Mouse (Mus musculus): Measurements from ENCODE around the gene Spsb3. TPM values are rescaled to one million over a fixed set of nuclear protein-coding genes. Genes with fewer than 3 reads are reported as not detected.
A peak's percentile ranks its signal among the peaks of the same experiment; 100 is the strongest.

Gene Spsb3
- polyA plus RNA-seq, 1 experiment = 18.7 TPM

GRCm38 (mm10) chr17:24850773-24851127 is 35.7 kb upstream of the Spsb3 start:
- Histone ChIP-seq H3K4me1 (peaks cover 38% of the 10 kb centered on the region), H3K9me3 (no peaks in the 10 kb centered on the region), H3K36me3 (replicated peaks; ENCODE audit: low read length) (peaks cover 35% of the 10 kb centered on the region), H3K4me3 (replicated peaks) (peak overlapping the region; percentile 100), H3K27me3 (replicated peaks) (no peaks in the 10 kb centered on the region)
- no peak for TF ChIP-seq FLI1 (IDR thresholded peaks at IDR 0.05; ENCODE audit: low read length)
- TF ChIP-seq GATA1 (IDR thresholded peaks at IDR 0.05; ENCODE audit: borderline replicate concordance, low read length) = no peak

DNA sequence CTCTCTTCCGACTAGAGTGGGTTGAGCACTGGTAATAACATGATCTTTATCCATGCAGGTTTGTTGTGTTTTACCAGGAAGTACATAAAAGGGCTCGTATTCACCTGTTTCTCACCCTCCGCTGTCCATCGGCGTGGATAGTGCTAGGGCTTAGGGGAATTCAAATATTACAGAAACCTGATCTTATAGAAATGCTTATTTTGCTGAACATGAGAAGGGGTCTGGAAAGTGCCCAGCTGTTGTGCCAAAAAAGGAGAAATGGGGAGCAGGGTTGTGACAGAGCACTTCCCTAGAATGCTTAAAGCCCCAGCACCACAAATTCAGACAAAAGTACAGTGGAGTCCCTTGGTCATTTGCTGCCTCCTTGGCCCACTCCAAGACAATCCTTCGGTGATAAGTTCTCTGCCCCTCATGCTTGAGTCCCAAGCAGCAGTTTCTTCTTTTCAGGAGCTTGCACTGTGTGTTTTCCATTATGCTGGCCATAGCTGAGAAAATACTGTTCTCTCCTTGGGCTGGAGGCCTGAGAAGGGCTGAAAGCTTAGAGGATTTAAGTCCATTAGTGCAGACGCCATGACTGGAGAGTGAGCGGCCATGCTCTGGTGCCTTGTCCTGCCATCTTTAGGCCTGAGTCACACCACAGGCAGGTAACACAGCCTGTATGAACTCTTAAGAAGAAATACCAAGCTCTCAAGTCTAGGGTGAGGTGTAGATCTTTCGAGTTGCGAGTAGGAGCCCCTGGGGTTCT is 34.9 kb upstream of the Spsb3 start:
- peak overlapping the region; percentile 100 for H3K4me3 ChIP-seq (replicated peaks)
- H3K36me3 ChIP-seq (replicated peaks; ENCODE audit: low read length) = peaks cover 43% of the 10 kb centered on the region
- TF ChIP-seq FLI1 (IDR thresholded peaks at IDR 0.05; ENCODE audit: low read length) (no peak), GATA1 (IDR thresholded peaks at IDR 0.05; ENCODE audit: borderline replicate concordance, low read length) (no peak)
- no peaks in the 10 kb centered on the region for H3K9me3 ChIP-seq
- H3K4me1 ChIP-seq = peaks cover 35% of the 10 kb centered on the region
- H3K27me3 ChIP-seq (replicated peaks) = no peaks in the 10 kb centered on the region

DNA sequence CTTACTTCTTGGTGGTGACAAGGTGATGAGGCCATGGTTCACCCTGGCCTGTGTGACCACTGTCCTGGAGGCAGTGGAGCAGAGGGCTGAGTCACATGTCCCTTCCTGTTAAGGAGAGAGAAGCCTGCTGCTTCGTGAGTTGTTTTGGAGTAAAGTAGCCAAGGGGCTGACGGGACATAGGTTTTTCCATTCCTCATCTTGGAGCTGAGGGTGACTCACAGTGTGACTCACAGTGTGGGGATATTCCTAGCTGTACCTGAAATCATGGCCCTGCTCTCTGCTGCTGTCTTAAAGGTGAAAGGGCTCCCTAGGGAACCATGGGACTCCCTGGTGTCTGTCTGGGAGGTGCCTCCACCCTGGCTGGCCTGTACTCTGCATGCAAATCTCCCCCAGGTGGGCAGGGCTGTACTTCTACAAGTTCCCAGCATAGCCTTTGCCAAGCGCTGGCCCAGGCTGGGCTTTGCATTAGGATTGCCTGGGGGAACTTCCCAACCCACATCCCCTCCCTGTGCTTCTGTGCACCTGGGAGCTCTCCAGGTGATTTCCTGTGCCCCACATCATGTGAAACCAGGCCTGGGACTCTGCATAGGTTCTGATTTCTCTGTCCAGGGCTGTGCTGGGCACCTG is 30.5 kb upstream of the Spsb3 start:
- Histone ChIP-seq H3K4me3 (replicated peaks) (no peak overlapping the region), H3K9me3 (no peaks in the 10 kb centered on the region), H3K36me3 (replicated peaks; ENCODE audit: low read length) (peaks cover 73% of the 10 kb centered on the region), H3K27me3 (replicated peaks) (no peaks in the 10 kb centered on the region), H3K4me1 (peaks cover 43% of the 10 kb centered on the region)
- TF ChIP-seq FLI1 (IDR thresholded peaks at IDR 0.05; ENCODE audit: low read length) (no peak), GATA1 (IDR thresholded peaks at IDR 0.05; ENCODE audit: borderline replicate concordance, low read length) (no peak)

- peaks cover 80% of the 10 kb centered on the region for H3K36me3 ChIP-seq (replicated peaks; ENCODE audit: low read length)
- TF ChIP-seq FLI1 (IDR thresholded peaks at IDR 0.05; ENCODE audit: low read length) (no peak), GATA1 (IDR thresholded peaks at IDR 0.05; ENCODE audit: borderline replicate concordance, low read length) (no peak)
- no peaks in the 10 kb centered on the region for H3K27me3 ChIP-seq (replicated peaks)
- H3K4me1 ChIP-seq = peaks cover 37% of the 10 kb centered on the region
- H3K9me3 ChIP-seq = no peaks in the 10 kb centered on the region
- H3K4me3 ChIP-seq (replicated peaks) = no peak overlapping the region
Observed at GRCm38 (mm10) chr17:24856589-24856988, 29.9 kb upstream of the Spsb3 start.

GRCm38 (mm10) chr17:24857831-24858470 is 28.5 kb upstream of the Spsb3 start:
- peaks cover 88% of the 10 kb centered on the region for H3K36me3 ChIP-seq (replicated peaks; ENCODE audit: low read length)
- TF ChIP-seq GATA1 (IDR thresholded peaks at IDR 0.05; ENCODE audit: borderline replicate concordance, low read length) (no peak), FLI1 (IDR thresholded peaks at IDR 0.05; ENCODE audit: low read length) (no peak)

DNA sequence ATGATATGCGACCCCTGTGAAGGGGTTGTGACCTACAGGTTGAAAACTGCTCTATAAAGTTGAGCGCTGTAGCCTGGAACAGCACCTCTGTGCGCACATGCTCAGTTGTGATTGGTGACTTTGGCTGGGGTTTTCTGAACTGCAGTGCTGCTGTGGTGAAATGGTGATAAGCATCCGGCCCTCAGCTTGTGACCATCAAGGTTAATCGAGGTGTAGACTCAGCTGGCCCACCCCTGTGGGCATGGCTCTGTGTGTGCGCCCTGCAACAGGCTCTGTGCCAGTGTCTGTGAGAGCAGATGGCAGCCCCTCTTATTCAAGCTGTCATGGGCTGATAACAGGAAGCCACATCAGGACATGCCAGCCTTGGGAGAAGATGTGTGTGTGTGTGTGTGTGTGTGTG is 27.5 kb upstream of the Spsb3 start:
- no peak for TF ChIP-seq FLI1 (IDR thresholded peaks at IDR 0.05; ENCODE audit: low read length)
- TF ChIP-seq GATA1 (IDR thresholded peaks at IDR 0.05; ENCODE audit: borderline replicate concordance, low read length) = no peak
- Histone ChIP-seq H3K27me3 (replicated peaks) (no peaks in the 10 kb centered on the region), H3K4me1 (peaks cover 28% of the 10 kb centered on the region), H3K4me3 (replicated peaks) (no peak overlapping the region), H3K9me3 (no peaks in the 10 kb centered on the region), H3K36me3 (replicated peaks; ENCODE audit: low read length) (peaks cover 89% of the 10 kb centered on the region)

More at GRCm38 (mm10) chr17:24857831-24858470, 28.5 kb upstream of the Spsb3 start:
- no peaks in the 10 kb centered on the region for H3K9me3 ChIP-seq
- H3K4me1 ChIP-seq = peaks cover 34% of the 10 kb centered on the region
- no peak overlapping the region for H3K4me3 ChIP-seq (replicated peaks)
- H3K27me3 ChIP-seq (replicated peaks) = no peaks in the 10 kb centered on the region

DNA sequence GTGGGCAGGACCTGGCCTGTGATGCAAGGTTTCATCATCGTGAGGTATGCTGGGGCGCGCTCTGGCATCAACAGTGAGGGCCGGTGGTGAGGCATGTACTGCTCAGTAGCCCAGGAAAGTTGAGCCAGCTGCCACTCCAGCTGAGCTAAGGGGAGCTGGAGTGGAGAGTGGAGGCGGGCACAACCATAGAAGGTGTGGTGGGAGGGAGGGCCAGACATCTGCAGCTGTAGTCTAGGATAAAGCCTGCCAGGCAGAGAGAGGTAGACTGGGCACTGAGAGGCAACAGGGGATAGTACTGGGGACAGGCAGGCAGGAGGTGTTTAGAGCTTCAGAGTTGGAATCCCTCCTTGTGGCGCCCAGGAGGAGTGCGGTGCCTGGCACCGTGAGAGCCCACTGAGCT is 26.4 kb upstream of the Spsb3 start:
- Histone ChIP-seq H3K36me3 (replicated peaks; ENCODE audit: low read length) (peaks cover 92% of the 10 kb centered on the region), H3K9me3 (no peaks in the 10 kb centered on the region), H3K27me3 (replicated peaks) (no peaks in the 10 kb centered on the region), H3K4me3 (replicated peaks) (peak overlapping the region; percentile 23), H3K4me1 (peaks cover 28% of the 10 kb centered on the region)
- TF ChIP-seq FLI1 (IDR thresholded peaks at IDR 0.05; ENCODE audit: low read length) = no peak
- TF ChIP-seq GATA1 (IDR thresholded peaks at IDR 0.05; ENCODE audit: borderline replicate concordance, low read length) = no peak

- no peak for TF ChIP-seq FLI1 (IDR thresholded peaks at IDR 0.05; ENCODE audit: low read length)
- no peak for TF ChIP-seq GATA1 (IDR thresholded peaks at IDR 0.05; ENCODE audit: borderline replicate concordance, low read length)
Observed at GRCm38 (mm10) chr17:24861785-24862184, 24.7 kb upstream of the Spsb3 start.

DNA sequence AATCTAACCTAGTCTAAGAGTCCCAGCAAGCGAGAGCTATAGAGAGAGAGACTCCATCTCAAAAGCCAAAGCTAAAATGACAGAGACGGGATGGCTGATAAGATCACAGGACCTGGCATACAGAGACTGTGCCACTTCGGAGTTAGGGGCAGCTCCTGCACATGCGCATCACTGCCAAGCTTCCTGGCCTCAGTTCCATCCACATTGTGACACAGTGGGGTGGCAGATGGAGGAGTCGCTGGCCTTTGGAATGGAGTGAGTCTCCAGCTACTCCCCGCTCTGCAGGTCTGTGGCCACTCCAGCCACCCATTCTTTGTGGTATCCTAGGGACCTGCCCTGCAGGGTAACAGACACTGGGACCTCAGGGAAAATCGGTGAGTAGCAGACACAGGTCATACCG is 20.7 kb upstream of the Spsb3 start, which contains the start of gene Igfals:
Igfals (plus strand) TSS at position 222 of the 400 bp plus-strand sequence.
- TF ChIP-seq GATA1 (IDR thresholded peaks at IDR 0.05; ENCODE audit: borderline replicate concordance, low read length) = no peak
- no peak for TF ChIP-seq FLI1 (IDR thresholded peaks at IDR 0.05; ENCODE audit: low read length)

More at GRCm38 (mm10) chr17:24861785-24862184, 24.7 kb upstream of the Spsb3 start:
- no peaks in the 10 kb centered on the region for H3K9me3 ChIP-seq
- H3K4me3 ChIP-seq (replicated peaks) = no peak overlapping the region
- peaks cover 91% of the 10 kb centered on the region for H3K36me3 ChIP-seq (replicated peaks; ENCODE audit: low read length)
- peaks cover 28% of the 10 kb centered on the region for H3K4me1 ChIP-seq
- no peaks in the 10 kb centered on the region for H3K27me3 ChIP-seq (replicated peaks)

GRCm38 (mm10) chr17:24867914-24868313 is 18.5 kb upstream of the Spsb3 start:
- Histone ChIP-seq H3K27me3 (replicated peaks) (peaks cover 12% of the 10 kb centered on the region), H3K9me3 (no peaks in the 10 kb centered on the region), H3K36me3 (replicated peaks; ENCODE audit: low read length) (peaks cover 39% of the 10 kb centered on the region), H3K4me3 (replicated peaks) (no peak overlapping the region), H3K4me1 (no peaks in the 10 kb centered on the region)
- TF ChIP-seq GATA1 (IDR thresholded peaks at IDR 0.05; ENCODE audit: borderline replicate concordance, low read length) = no peak
- TF ChIP-seq FLI1 (IDR thresholded peaks at IDR 0.05; ENCODE audit: low read length) = no peak

More for the DNA sequence above, 20.7 kb upstream of the Spsb3 start, which contains the start of gene Igfals:
- no peak within 1 kb of the TSS for H3K4me3 ChIP-seq (replicated peaks)
- H3K4me1 ChIP-seq = no peaks in the 10 kb centered on the region
- H3K27me3 ChIP-seq (replicated peaks) = peaks cover 10% of the 10 kb centered on the region
- no peaks in the 10 kb centered on the region for H3K9me3 ChIP-seq
- peaks cover 60% of the 10 kb centered on the region for H3K36me3 ChIP-seq (replicated peaks; ENCODE audit: low read length)

All from megakaryocyte, embryonic 14.5 days (primary cell).